Mouse (Mus musculus) lung, postnatal 14 days (tissue): ENCODE data around the gene Nabp2.

Experiments
- DNase-seq: peaks from one replicate; pipeline ENCODE4 v3.0.0; 2021

Nabp2 gene

GRCm38 (mm10) chr10:128429052-128429451 is 17.8 kb upstream of the Nabp2 start:
- no peak for DNase-seq

- DNase-seq = no peak
Observed at GRCm38 (mm10) chr10:128425260-128425659, 14.0 kb upstream of the Nabp2 start.

GRCm38 (mm10) chr10:128424604-128425003 is 13.3 kb upstream of the Nabp2 start:
- DNase-seq = no peak

- DNase-seq = no peak
Observed at GRCm38 (mm10) chr10:128422426-128422825, 11.1 kb upstream of the Nabp2 start.

- no peak for DNase-seq
Observed at GRCm38 (mm10) chr10:128414848-128415247, 3.6 kb upstream of the Nabp2 start.

- DNase-seq = no peak
Observed at GRCm38 (mm10) chr10:128413076-128413475, 1.8 kb upstream of the Nabp2 start.

- DNase-seq = no peak
Observed at GRCm38 (mm10) chr10:128412558-128412957, 1.3 kb upstream of the Nabp2 start.

GRCm38 (mm10) chr10:128412055-128412381 is 726 bp upstream of the Nabp2 start:
- DNase-seq = peak; percentile 60

- no peak for DNase-seq
Observed at GRCm38 (mm10) chr10:128410560-128410845, 789 bp downstream of the Nabp2 start.

GRCm38 (mm10) chr10:128409692-128410559 is 1.4 kb downstream of the Nabp2 start:
- DNase-seq = peak; percentile 99

- DNase-seq = peak; percentile 7
Observed at GRCm38 (mm10) chr10:128408591-128409535, 2.4 kb downstream of the Nabp2 start.

GRCm38 (mm10) chr10:128403931-128404330 is 7.4 kb downstream of the Nabp2 start:
- DNase-seq = no peak

- DNase-seq = no peak
Observed at GRCm38 (mm10) chr10:128401638-128402037, 9.7 kb downstream of the Nabp2 start.

- DNase-seq = no peak
Observed at GRCm38 (mm10) chr10:128401056-128401455, 10.2 kb downstream of the Nabp2 start, which contains the start of gene Slc39a5. Slc39a5 (minus strand) TSS chr10:128401229.

GRCm38 (mm10) chr10:128400338-128400737 is 11.0 kb downstream of the Nabp2 start:
- DNase-seq = no peak

GRCm38 (mm10) chr10:128397466-128397865 is 13.8 kb downstream of the Nabp2 start:
- no peak for DNase-seq

GRCm38 (mm10) chr10:128396716-128397264 is 14.5 kb downstream of the Nabp2 start:
- DNase-seq = no peak

GRCm38 (mm10) chr10:128396017-128396673 is 15.1 kb downstream of the Nabp2 start:
- no peak for DNase-seq

- no peak for DNase-seq
Observed at GRCm38 (mm10) chr10:128391850-128392249, 19.4 kb downstream of the Nabp2 start.

GRCm38 (mm10) chr10:128390366-128390765 is 20.9 kb downstream of the Nabp2 start:
- DNase-seq = no peak

- DNase-seq = no peak
Observed at GRCm38 (mm10) chr10:128389570-128389969, 21.7 kb downstream of the Nabp2 start.

GRCm38 (mm10) chr10:128388941-128389340 is 22.4 kb downstream of the Nabp2 start:
- DNase-seq = no peak

- no peak for DNase-seq
Observed at GRCm38 (mm10) chr10:128385902-128386301, 25.4 kb downstream of the Nabp2 start.
